Mouse (Mus musculus): ENCODE data around the gene Ciita.

GRCm38 (mm10) chr16:10518030-10518429 lies 38.2 kb downstream of the Ciita start:
- no peak for TF ChIP-seq CTCF (IDR thresholded peaks at IDR 0.05; ENCODE audit: borderline replicate concordance, control insufficient read depth, extremely low read depth, insufficient read depth, low read length, poor library complexity)
- no peak for TF ChIP-seq POLR2A (IDR thresholded peaks at IDR 0.05; ENCODE audit: control insufficient read depth, extremely low read depth, insufficient read depth, low read length, poor library complexity)
